Mouse (Mus musculus) bone marrow macrophage, adult 2 months (primary cell): Measurements from ENCODE around the gene Tnfrsf25. TPM values are rescaled to one million over a fixed set of nuclear protein-coding genes. Genes with fewer than 3 reads are reported as not detected.

Source experiments
- H3K27ac ChIP-seq: 2 replicates; pipeline ENCODE4 v1.5.1; 2012; ENCODE audit warnings: low read depth, low read length; ENCODE audit not compliant: insufficient read depth
- H3K4me1 ChIP-seq: 2 replicates; pipeline ENCODE4 v1.6.1; 2012; ENCODE audit warnings: low read length; ENCODE audit not compliant: control insufficient read depth, insufficient read depth
- H3K4me3 ChIP-seq: 2 replicates; pipeline ENCODE4 v1.5.1; 2012; ENCODE audit warnings: mild to moderate bottlenecking, low read length, moderate library complexity; ENCODE audit not compliant: insufficient read depth
- CTCF ChIP-seq: IDR thresholded peaks from 2 replicates; pipeline ENCODE4 v1.5.1; 2012; ENCODE audit warnings: low read depth, mild to moderate bottlenecking, low read length, moderate library complexity
- POLR2A ChIP-seq: IDR thresholded peaks from 2 replicates; pipeline ENCODE4 v1.6.1; 2012; ENCODE audit warnings: mild to moderate bottlenecking, low read depth, low read length, borderline replicate concordance
- polyA plus RNA-seq: library from polyadenylated mRNA; stranded (reverse); fragments of >200 nt; gene quantifications from 2 replicates; pipeline ENCODE4 v1.2.4, GENCODE M21; 2012; ENCODE audit not compliant: missing spikeins, insufficient read depth, insufficient read length

Gene Tnfrsf25
- polyA plus RNA-seq, 1 experiment, result not detected

DNA sequence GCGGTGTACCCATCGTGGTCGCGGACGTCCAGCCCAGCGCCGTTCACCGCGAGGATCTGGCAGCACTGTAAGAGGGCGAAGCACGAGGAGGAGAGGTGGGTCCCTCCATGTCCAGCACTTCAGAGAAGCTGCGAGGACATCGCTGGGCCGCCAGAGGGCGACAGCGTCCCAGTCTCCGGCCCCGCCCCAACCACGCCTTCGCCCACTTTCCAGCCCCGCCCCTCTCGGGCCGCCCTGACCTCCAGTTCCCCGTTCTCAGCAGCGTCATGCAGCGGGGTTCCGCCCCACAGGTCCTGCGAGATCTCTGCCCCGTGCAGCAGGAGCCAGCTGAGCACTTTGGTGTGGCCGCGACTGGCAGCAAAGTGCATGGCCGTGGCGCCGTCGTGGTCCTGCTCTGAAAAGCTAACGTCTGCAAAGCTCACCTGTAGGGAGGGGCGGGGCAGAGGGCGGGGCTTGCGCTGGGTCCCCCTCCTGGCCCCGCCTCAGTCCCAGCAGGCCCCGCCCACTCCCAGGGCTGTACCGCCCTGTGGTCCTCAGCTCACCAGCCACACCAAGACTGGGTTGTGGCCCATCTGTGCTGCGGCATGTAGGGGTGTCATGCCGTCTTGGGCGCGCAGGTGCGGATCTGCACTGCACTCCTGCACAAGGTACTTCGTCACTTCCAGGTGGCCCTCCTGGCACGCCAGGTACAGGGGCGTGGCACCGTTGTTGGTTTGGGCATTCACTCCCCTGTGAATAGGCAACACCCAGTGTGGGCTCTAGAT, 22.9 kb downstream of the Tnfrsf25 start:
- TF ChIP-seq CTCF (peak; percentile 59), POLR2A (no peak)
- peaks cover 6% of the 10 kb centered on the region; the same call in 1 of the 2 replicates for H3K4me1 ChIP-seq
- peak overlapping the region; percentile 64 for H3K4me3 ChIP-seq
- no peak overlapping the region for H3K27ac ChIP-seq

DNA sequence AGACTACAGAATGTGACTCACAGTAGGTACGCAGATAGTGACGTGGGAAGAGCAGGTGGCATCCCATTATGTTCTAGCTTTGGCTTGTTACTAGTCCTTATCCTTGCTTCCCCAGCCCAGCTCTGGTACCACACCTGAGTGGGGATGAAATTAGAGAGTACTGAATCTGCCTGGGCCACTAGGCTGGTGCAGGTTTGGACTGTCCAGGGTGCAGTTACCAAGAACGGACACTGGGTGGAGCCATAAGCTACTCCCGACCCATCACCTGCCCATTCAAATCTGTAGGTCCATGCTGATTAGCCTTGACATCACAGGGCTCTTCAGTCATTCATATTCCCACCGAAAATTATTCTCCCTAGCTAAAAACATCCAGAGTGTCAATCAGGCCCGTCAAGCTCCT, 24.7 kb downstream of the Tnfrsf25 start:
- no peak for TF ChIP-seq POLR2A
- TF ChIP-seq CTCF, result peak; percentile 55
- peaks cover 6% of the 10 kb centered on the region; the same call in 1 of the 2 replicates for H3K4me1 ChIP-seq
- H3K4me3 ChIP-seq, result no peak overlapping the region
- H3K27ac ChIP-seq, result no peak overlapping the region

DNA sequence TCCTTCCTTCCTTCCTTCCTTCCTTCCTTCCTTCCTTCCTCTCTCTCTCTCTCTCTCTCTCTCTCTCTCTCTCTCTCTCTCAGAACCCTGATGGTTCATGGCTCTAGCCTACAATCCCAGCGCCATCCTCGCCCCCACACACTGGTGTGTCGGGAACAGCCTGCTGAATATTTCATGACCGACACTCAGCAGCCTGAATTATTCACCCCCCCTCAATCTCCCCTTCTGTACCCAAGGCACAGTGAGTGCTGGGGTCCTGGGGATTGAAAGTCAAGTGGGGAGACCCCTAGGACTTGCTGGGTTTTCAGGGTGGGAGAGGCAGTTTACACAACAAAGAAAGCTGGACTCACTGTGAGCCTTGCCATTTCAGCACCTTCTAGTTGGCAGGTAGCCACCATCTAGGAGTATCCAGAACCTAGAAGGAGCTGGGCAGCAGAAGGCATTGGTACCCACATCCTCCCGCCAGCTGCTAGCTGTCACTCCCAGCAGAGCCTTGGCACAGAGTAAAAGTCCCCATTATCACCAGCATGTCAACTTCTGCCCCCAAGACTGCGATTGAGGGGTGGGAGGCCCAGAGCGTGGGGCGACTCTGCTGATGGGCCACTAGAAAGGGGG, 25.9 kb downstream of the Tnfrsf25 start:
- H3K27ac ChIP-seq, result no peak overlapping the region
- H3K4me1 ChIP-seq, result peaks cover 6% of the 10 kb centered on the region; the same call in 1 of the 2 replicates
- no peak overlapping the region for H3K4me3 ChIP-seq
- TF ChIP-seq POLR2A, result no peak
- TF ChIP-seq CTCF, result no peak

DNA sequence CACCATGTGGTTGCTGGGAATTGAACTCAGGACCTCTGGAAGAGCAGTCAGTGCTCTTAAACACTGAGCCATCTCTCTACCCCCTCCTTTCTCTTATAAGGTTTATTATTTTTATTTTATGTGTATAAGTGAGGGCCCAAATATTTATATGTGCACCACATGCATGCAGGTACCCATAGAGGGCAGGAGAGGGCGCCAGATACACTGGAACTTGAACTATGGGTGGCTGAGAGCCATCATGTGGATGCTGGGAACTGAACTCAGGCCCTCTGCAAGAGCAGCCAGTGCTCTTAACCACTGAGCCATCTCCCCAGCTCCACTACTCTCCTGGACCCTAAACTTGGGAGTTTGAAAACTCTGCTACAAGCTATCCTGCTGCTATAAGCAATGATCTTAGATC, 27.9 kb downstream of the Tnfrsf25 start:
- Histone ChIP-seq H3K4me1 (peaks cover 3% of the 10 kb centered on the region; the same call in 1 of the 2 replicates), H3K4me3 (no peak overlapping the region), H3K27ac (no peak overlapping the region)
- TF ChIP-seq POLR2A, result no peak
- TF ChIP-seq CTCF, result no peak

DNA sequence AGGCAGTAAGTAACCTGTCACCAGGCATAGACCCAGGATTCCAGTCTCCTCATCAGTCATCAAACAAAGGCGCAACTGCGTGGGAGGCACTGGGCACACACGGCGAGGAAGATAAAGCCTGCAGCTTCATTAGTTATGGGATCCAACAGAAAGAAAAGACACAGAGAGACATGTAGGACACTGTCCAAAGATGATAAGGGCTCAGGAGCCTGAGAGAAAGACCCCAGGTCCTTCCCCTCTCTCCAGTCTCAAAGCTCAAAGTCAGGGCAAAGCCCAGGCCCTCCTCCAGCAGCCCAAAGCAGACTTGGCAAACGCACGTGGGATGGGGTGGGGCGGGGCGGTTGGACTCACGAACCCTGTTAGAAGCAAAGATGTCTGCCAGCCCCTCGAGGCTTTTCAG, 29.7 kb downstream of the Tnfrsf25 start:
- H3K27ac ChIP-seq, result no peak overlapping the region
- no peak overlapping the region for H3K4me3 ChIP-seq
- H3K4me1 ChIP-seq, result no peaks in the 10 kb centered on the region
- no peak for TF ChIP-seq POLR2A
- TF ChIP-seq CTCF, result no peak

DNA sequence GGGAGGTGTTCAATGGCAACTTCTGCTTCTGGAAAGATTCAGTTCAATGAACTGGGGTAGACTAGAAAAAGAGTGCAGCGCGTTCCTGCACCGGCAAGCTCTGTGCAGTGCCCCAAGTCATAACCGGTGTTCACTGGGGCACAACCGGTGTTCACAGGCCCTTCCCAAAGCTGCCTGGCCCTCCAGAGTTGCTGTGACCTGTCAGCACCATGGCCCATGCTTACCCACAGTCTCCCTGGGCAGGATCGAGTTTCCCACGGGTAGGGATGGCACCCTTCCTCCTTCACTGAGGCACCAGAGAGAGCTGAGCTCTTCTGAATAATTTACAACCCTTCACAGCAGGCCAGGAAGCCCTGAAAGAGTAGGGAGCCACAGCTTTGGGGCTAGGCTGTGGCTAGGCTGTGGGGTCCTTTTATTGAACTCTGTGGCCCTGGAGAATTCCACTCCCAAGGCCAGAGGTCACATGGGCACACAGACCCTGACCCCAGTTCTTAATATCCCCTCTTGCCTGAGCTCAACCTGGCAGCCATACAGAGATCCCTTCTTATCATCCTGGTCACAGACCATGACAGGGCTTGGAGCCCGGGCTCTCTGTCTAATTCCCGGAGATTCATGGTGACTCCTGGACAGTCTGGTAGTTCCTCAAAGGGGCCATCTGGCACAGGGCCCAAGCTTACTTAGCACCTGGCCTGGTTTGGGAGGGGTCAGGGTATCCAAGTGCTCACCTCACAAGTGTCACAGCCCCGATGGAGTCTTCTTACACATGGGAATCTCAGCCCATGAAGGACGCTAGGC, 30.5 kb downstream of the Tnfrsf25 start:
- no peak for TF ChIP-seq CTCF
- TF ChIP-seq POLR2A, result no peak
- Histone ChIP-seq H3K4me1 (no peaks in the 10 kb centered on the region), H3K4me3 (no peak overlapping the region), H3K27ac (no peak overlapping the region)

DNA sequence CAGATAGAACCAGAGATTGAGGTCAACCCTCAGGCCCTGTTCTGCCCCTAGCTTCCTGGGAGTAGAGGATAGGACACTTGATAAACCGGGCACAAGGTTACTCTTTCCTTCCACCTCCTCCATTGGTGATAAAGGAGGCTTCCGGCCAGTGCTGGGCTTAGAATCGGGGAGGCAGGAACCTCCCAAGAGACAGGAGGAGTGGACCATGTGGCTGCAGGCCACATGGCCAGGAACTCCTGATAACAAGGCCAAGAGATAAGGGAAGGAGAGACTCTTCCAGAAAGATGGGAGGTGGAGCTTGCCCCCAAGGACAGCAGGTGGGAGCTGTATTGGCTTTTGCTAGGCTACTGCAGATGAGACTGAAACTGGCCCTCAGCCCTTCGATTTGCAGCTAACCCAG, 34.8 kb downstream of the Tnfrsf25 start:
- Histone ChIP-seq H3K4me1 (peaks cover 8% of the 10 kb centered on the region), H3K27ac (no peak overlapping the region), H3K4me3 (no peak overlapping the region)
- TF ChIP-seq CTCF, result no peak
- TF ChIP-seq POLR2A, result no peak

DNA sequence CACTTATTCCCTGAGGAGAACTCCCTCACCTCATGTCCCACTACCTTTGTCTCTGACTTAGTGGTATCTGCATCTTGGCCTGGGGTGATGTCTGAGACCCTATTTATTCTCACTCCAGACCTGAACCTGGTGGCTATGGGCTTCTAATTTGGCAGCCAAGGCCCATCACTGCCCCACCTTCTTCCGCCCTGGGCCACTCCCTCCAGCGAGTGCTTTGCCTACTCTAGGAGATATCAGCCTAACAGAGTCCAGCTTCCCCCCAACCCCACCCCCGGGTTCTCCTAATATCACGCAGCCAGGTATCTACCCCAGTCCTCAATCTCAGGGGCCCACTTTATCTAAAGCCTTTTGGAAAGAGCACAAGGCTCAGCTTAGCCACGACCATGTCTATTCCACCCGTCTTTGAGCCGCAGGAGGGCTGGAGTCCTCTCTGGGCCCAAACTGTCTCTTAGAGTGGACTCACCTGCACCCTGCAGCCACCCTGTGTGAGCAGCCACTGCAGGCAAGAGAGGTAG, 35.8 kb downstream of the Tnfrsf25 start:
- peaks cover 8% of the 10 kb centered on the region for H3K4me1 ChIP-seq
- no peak overlapping the region for H3K4me3 ChIP-seq
- H3K27ac ChIP-seq, result no peak overlapping the region
- TF ChIP-seq CTCF (no peak), POLR2A (no peak)

DNA sequence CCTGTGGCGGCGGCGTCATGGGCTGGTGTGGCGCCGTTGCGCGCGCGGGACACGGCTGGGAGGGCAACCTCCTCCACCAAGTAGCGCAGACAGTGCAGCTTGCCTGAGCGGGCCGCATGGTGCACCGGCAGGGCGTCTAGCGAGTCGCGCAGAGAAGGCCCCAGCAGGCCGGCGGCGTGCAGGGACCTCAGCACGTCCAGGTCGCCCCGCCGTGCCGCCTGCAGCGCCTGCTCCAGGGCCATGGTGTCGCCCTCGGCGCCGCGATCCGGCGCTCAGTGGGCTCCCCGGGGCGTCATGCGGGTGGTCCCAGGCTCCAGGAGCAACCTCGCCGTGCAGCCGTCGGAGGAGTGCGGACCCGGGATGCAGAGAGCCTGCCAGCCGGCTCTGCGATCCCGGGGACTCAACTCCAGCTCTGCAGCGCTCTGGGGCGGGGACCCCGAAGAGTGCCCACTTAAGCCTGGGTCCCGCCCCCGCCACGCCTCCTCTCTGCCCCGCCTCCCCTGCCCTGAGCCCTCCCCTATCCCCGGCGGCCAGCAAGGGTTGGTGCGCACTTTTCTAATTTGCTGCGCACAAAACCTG, 36.3 kb downstream of the Tnfrsf25 start, which contains the start of gene Espn:
TSS of gene Espn (minus strand) at position 406 of the 579 bp plus-strand sequence.
- Histone ChIP-seq H3K4me3 (peak within 1 kb of the TSS; percentile 48), H3K27ac (no peak within 1 kb of the TSS), H3K4me1 (peaks cover 8% of the 10 kb centered on the region)
- TF ChIP-seq POLR2A (no peak), CTCF (no peak)
